Mouse (Mus musculus): ENCODE results near the gene Aldh3b3.
A peak's percentile ranks its signal among the peaks of the same experiment; 100 is the strongest.
"Not testable (repeated sequence)": the region's sequence is repeated elsewhere in the genome, so short reads cannot be mapped to it uniquely, and the experiment has no call there.

Aldh3b3 gene

GRCm38 (mm10) chr19:3935896-3936850 is 22.3 kb upstream of the Aldh3b3 start:
- DNase-seq (ENCODE audit: low read depth, low spot score): peak; percentile 25

- DNase-seq (ENCODE audit: low read depth, low spot score): no peak
Measured at GRCm38 (mm10) chr19:3942315-3942714, 16.1 kb upstream of the Aldh3b3 start.

- no peak for DNase-seq (ENCODE audit: low read depth, low spot score)
Measured at GRCm38 (mm10) chr19:3942986-3943735, 15.3 kb upstream of the Aldh3b3 start.

- no peak for DNase-seq (ENCODE audit: low read depth, low spot score)
Measured at GRCm38 (mm10) chr19:3945872-3946564, 12.4 kb upstream of the Aldh3b3 start.

- peak; percentile 70 for DNase-seq (ENCODE audit: low read depth, low spot score)
Measured at GRCm38 (mm10) chr19:3946715-3947114, 11.7 kb upstream of the Aldh3b3 start.

- no peak for DNase-seq (ENCODE audit: low read depth, low spot score)
Measured at GRCm38 (mm10) chr19:3947813-3948212, 10.6 kb upstream of the Aldh3b3 start.

GRCm38 (mm10) chr19:3948546-3948945 is 9.9 kb upstream of the Aldh3b3 start:
- no peak for DNase-seq (ENCODE audit: low read depth, low spot score)

GRCm38 (mm10) chr19:3950331-3950730 is 8.1 kb upstream of the Aldh3b3 start:
- DNase-seq (ENCODE audit: low read depth, low spot score): no peak

GRCm38 (mm10) chr19:3951461-3951860 is 7.0 kb upstream of the Aldh3b3 start:
- no peak for DNase-seq (ENCODE audit: low read depth, low spot score)

GRCm38 (mm10) chr19:3952099-3952498 is 6.3 kb upstream of the Aldh3b3 start:
- DNase-seq (ENCODE audit: low read depth, low spot score): no peak

GRCm38 (mm10) chr19:3955033-3955432 is 3.4 kb upstream of the Aldh3b3 start:
- no peak for DNase-seq (ENCODE audit: low read depth, low spot score)

GRCm38 (mm10) chr19:3955804-3956203 is 2.6 kb upstream of the Aldh3b3 start:
- DNase-seq (ENCODE audit: low read depth, low spot score): no peak

- not testable (repeated sequence) for DNase-seq (ENCODE audit: low read depth, low spot score)
Measured at GRCm38 (mm10) chr19:3957296-3958036, 979 bp upstream of the Aldh3b3 start.

- no peak for DNase-seq (ENCODE audit: low read depth, low spot score)
Measured at GRCm38 (mm10) chr19:3959030-3959429, 585 bp downstream of the Aldh3b3 start.

GRCm38 (mm10) chr19:3960211-3960610 is 1.8 kb downstream of the Aldh3b3 start:
- no peak for DNase-seq (ENCODE audit: low read depth, low spot score)

- not testable (repeated sequence) for DNase-seq (ENCODE audit: low read depth, low spot score)
Measured at GRCm38 (mm10) chr19:3961805-3962204, 3.4 kb downstream of the Aldh3b3 start.

GRCm38 (mm10) chr19:3962469-3962868 is 4.0 kb downstream of the Aldh3b3 start:
- DNase-seq (ENCODE audit: low read depth, low spot score): no peak

- no peak for DNase-seq (ENCODE audit: low read depth, low spot score)
Measured at GRCm38 (mm10) chr19:3964030-3964429, 5.6 kb downstream of the Aldh3b3 start.

- DNase-seq (ENCODE audit: low read depth, low spot score): no peak
Measured at GRCm38 (mm10) chr19:3966330-3967075, 8.1 kb downstream of the Aldh3b3 start.

GRCm38 (mm10) chr19:3967258-3967657 is 8.8 kb downstream of the Aldh3b3 start:
- DNase-seq (ENCODE audit: low read depth, low spot score): no peak

All from mesoderm, embryonic 11.5 days (tissue).